Mouse (Mus musculus): ENCODE measurements at regions not wholly inside any gene's neighbourhood (a gene's known extent, or its start where the extent isn't known, plus 50 kb on each side); places are given as distances from the start of the nearest gene placed in this dataset.

- TF ChIP-seq FLI1 (IDR thresholded peaks at IDR 0.05; ENCODE audit: low read length): no peak
- no peak for TF ChIP-seq GATA1 (IDR thresholded peaks at IDR 0.05; ENCODE audit: borderline replicate concordance, low read length)
Observed at GRCm38 (mm10) chr2:173419972-173420391, 102.4 kb upstream of the 1700021F07Rik start.
